Mouse (Mus musculus): ENCODE data around the gene Ccdc182.

Gene Ccdc182

GRCm38 (mm10) chr11:88328813-88329595 is 35.1 kb downstream of the Ccdc182 start:
- peak in 1 of 2 experiments; percentile 28 for DNase-seq

GRCm38 (mm10) chr11:88330799-88331198 is 36.9 kb downstream of the Ccdc182 start:
- no peak for DNase-seq

GRCm38 (mm10) chr11:88331722-88332121 is 37.9 kb downstream of the Ccdc182 start:
- DNase-seq = no peak

- DNase-seq = no peak
These were observed 38.6 kb downstream of the Ccdc182 start for GRCm38 (mm10) chr11:88332309-88332934.

- DNase-seq = no peak
These were observed 41.0 kb downstream of the Ccdc182 start for GRCm38 (mm10) chr11:88334893-88335292.

- no peak for DNase-seq
These were observed 44.1 kb downstream of the Ccdc182 start for GRCm38 (mm10) chr11:88337926-88338325.

All from cerebellum, postnatal 36 days (tissue).